Mouse (Mus musculus) large intestine, adult 2 months (tissue): Measurements from ENCODE around the gene Olfr171. TPM values are rescaled to one million over a fixed set of nuclear protein-coding genes. Genes with fewer than 3 reads are reported as not detected.
"Not testable (repeated sequence)": the region's sequence is repeated elsewhere in the genome, so short reads cannot be mapped to it uniquely, and the experiment has no call there.

Experiments
- DNase-seq: peaks from one replicate; pipeline ENCODE4 v3.0.0-alpha.2; 2012; ENCODE audit warnings: low read depth, low spot score
- WGBS: fragments of 180-500 bp; shearing (Covaris S2); methylation state at CpG from one replicate; pipeline ENCODE4 v1.1.7; 2018; 5-methylcytosine and 5-hydroxymethylcytosine counted together
- polyA plus RNA-seq: library from polyadenylated mRNA; depleted of rRNA; stranded (reverse); fragments of >200 nt; gene quantifications from 2 replicates; pipeline ENCODE4 v1.2.3, GENCODE M21; 2012; rRNA removed

Olfr171 gene
- polyA plus RNA-seq, result not detected in 2 replicates

GRCm38 (mm10) chr16:19629816-19630215 is at the start of gene Olfr171:
Gene Olfr171 (minus strand): TSS chr16:19629916.
- WGBS, result 83% methylated on average over 1 of the region's 1 CpGs
- no peak for DNase-seq

GRCm38 (mm10) chr16:19670768-19671357 is 41.1 kb upstream of the Olfr171 start:
- no peak for DNase-seq

GRCm38 (mm10) chr16:19666312-19666711 is 36.6 kb upstream of the Olfr171 start:
- peak; percentile 8 for DNase-seq
- WGBS, result 31% methylated on average over 1 of the region's 1 CpGs

More at GRCm38 (mm10) chr16:19670768-19671357, 41.1 kb upstream of the Olfr171 start:
- 79% methylated on average over 2 of the region's 2 CpGs for WGBS

- DNase-seq, result not testable (repeated sequence)
- WGBS, result 90% methylated on average over 2 of the region's 2 CpGs
These were observed 17.9 kb downstream of the Olfr171 start, which contains the start of gene Olfr170 for GRCm38 (mm10) chr16:19611782-19612181. Gene Olfr170 (minus strand): TSS chr16:19611882.

- 48% methylated on average over 2 of the region's 2 CpGs for WGBS
- no peak for DNase-seq
These were observed 26.6 kb downstream of the Olfr171 start for GRCm38 (mm10) chr16:19603166-19603565.

Other genes starting within 250 kb of the Olfr171 start
- 4.4 and 5.0 TPM in 2 replicates for gene Olfr165, start 206.8 kb downstream of the Olfr171 start, polyA plus RNA-seq
- gene Olfr166, start 146.2 kb downstream of the Olfr171 start, polyA plus RNA-seq, result not detected in 2 replicates
- gene Olfr167, start 107.7 kb downstream of the Olfr171 start, polyA plus RNA-seq, result not detected in 2 replicates
- gene Olfr168, start 94.4 kb downstream of the Olfr171 start, polyA plus RNA-seq, result not detected in 2 replicates
- gene Olfr169, start 58.1 kb downstream of the Olfr171 start, polyA plus RNA-seq, result not detected in 2 replicates
- gene Olfr170, start 18.0 kb downstream of the Olfr171 start, polyA plus RNA-seq, result not detected in 2 replicates
- gene Lamp3, start 76.5 kb upstream of the Olfr171 start, polyA plus RNA-seq, result 0.02 and 0.03 TPM in 2 replicates
- 1.6 and 2.0 TPM in 2 replicates for gene B3gnt5, start 130.3 kb upstream of the Olfr171 start, polyA plus RNA-seq